Mouse (Mus musculus): Measurements from ENCODE around the gene Mrc2. TPM values are rescaled to one million over a fixed set of nuclear protein-coding genes. Genes with fewer than 3 reads are reported as not detected.

Gene Mrc2
- polyA plus RNA-seq (2014; fragmentation: Illumina TruSeq; extraction: RNeasy Lipid Tissue Mini Kit (QIAGEN cat#74804); ENCODE audit: low read depth, low replicate concordance) = 0.17 TPM

GRCm38 (mm10) chr11:105292124-105293071, at the start of gene Mrc2:
Gene Mrc2, plus strand, starts transcription at chr11:105292643.

Other genes with a start within 250 kb of the Mrc2 start
- 1.2 TPM for gene Efcab3, start 229.1 kb upstream of the Mrc2 start, polyA plus RNA-seq (2014; fragmentation: Illumina TruSeq; extraction: RNeasy Lipid Tissue Mini Kit (QIAGEN cat#74804); ENCODE audit: low read depth, low replicate concordance)
- gene Mettl2, start 166.2 kb upstream of the Mrc2 start, polyA plus RNA-seq (2014; fragmentation: Illumina TruSeq; extraction: RNeasy Lipid Tissue Mini Kit (QIAGEN cat#74804); ENCODE audit: low read depth, low replicate concordance) = 24.8 TPM
- not detected for gene Gm10842, start 145.8 kb upstream of the Mrc2 start, polyA plus RNA-seq (2014; fragmentation: Illumina TruSeq; extraction: RNeasy Lipid Tissue Mini Kit (QIAGEN cat#74804); ENCODE audit: low read depth, low replicate concordance)
- gene Tlk2, start 113.8 kb upstream of the Mrc2 start, polyA plus RNA-seq (2014; fragmentation: Illumina TruSeq; extraction: RNeasy Lipid Tissue Mini Kit (QIAGEN cat#74804); ENCODE audit: low read depth, low replicate concordance) = 121 TPM
- not detected for gene March10, start 164.1 kb downstream of the Mrc2 start, polyA plus RNA-seq (2014; fragmentation: Illumina TruSeq; extraction: RNeasy Lipid Tissue Mini Kit (QIAGEN cat#74804); ENCODE audit: low read depth, low replicate concordance)

All from adrenal gland, adult 10 weeks (tissue).